Mouse (Mus musculus) embryonic facial prominence, embryonic 11.5 days (tissue): ENCODE data around the gene Prkag3. TPM values are rescaled to one million over a fixed set of nuclear protein-coding genes. Genes with fewer than 3 reads are reported as not detected.

ENCODE experiments used
- ATAC-seq: fragments of 200-750 bp; cut with Nextera tagmentation; replicated peaks from 2 replicates; pipeline ENCODE4 v1.8.0; 2017; ENCODE audit warnings: low read depth; ENCODE audit not compliant: insufficient number of reproducible peaks, low FRiP score, low TSS enrichment
- DNase-seq: peaks from one replicate; pipeline ENCODE4 v3.0.0-alpha.2; 2015; ENCODE audit warnings: low spot score
- H3K27ac ChIP-seq: fragments of 300-500 bp; sonication (generic); replicated peaks from 2 replicates; pipeline ENCODE4 v1.5.1; 2014; ENCODE audit warnings: mild to moderate bottlenecking, low read depth, low read length, control low read depth
- H3K27me3 ChIP-seq: fragments of 300-500 bp; sonication (generic); 2 replicates; pipeline ENCODE4 v1.6.1; 2014; ENCODE audit warnings: mild to moderate bottlenecking, low read length, moderate library complexity, mixed read lengths; ENCODE audit not compliant: control insufficient read depth, insufficient read depth
- H3K36me3 ChIP-seq: fragments of 300-500 bp; sonication (generic); replicated peaks from 2 replicates; pipeline ENCODE4 v1.6.1; 2014; ENCODE audit warnings: low read depth, mild to moderate bottlenecking, low read length, moderate library complexity, mixed read lengths; ENCODE audit not compliant: control insufficient read depth, insufficient read depth
- H3K4me1 ChIP-seq: fragments of 300-500 bp; sonication (generic); 2 replicates; pipeline ENCODE4 v1.6.1; 2014; ENCODE audit warnings: low read length, mixed read lengths; ENCODE audit not compliant: control insufficient read depth, insufficient read depth
- H3K4me2 ChIP-seq: fragments of 300-500 bp; sonication (generic); 2 replicates; pipeline ENCODE4 v1.6.1; 2014; ENCODE audit warnings: low read depth, mild to moderate bottlenecking, control low read depth, low read length, moderate library complexity
- H3K4me3 ChIP-seq: fragments of 300-500 bp; sonication (generic); 2 replicates; pipeline ENCODE4 v1.5.1; 2014; ENCODE audit warnings: low read depth, low read length, control low read depth
- H3K9ac ChIP-seq: fragments of 300-500 bp; sonication (generic); replicated peaks from 2 replicates; pipeline ENCODE4 v1.6.1; 2014; ENCODE audit warnings: mild to moderate bottlenecking, control low read depth, low read length
- H3K9me3 ChIP-seq: fragments of 300-500 bp; sonication (generic); replicated peaks from 2 replicates; pipeline ENCODE4 v1.6.1; 2016; ENCODE audit warnings: mild to moderate bottlenecking, low read length, inconsistent platforms, mixed read lengths; ENCODE audit not compliant: control insufficient read depth
- WGBS: fragments of 180-500 bp; shearing (Covaris S2); extraction: QIAGEN DNeasy Blood & Tissue Kit; methylation state at CpG from one replicate; pipeline ENCODE4 v1.1.7; 2014; 5-methylcytosine and 5-hydroxymethylcytosine counted together
- polyA plus RNA-seq: library from polyadenylated mRNA; unstranded; fragments of >200 nt; fragmentation: Nextera tagmentation; extraction: Ambion mirVana; gene quantifications from 2 replicates; pipeline ENCODE4 v1.2.1, GENCODE M21; 2014

The Prkag3 gene
- polyA plus RNA-seq, 1 experiment from 2014 or later: not detected

DNA sequence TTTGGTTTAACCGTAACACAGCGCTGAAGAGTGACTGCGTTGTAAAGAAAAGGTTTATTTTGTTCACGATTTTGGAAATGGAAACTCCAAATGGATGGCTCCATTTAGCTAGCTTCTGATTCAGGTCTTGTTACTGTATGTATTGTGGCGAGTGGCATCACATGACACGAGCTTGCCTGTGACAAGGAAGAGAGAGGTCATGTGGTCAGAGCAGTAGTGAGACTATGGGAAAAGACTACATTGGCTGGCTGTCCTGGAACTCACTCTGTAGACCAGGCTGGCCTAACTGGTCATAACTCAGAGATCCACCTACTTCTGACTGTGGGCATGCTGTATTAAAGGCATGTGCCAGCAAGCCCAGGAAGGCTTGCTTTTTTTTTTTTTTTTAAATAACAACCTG, 33.1 kb downstream of the Prkag3 start:
- H3K4me3 ChIP-seq: no peak overlapping the region
- H3K4me1 ChIP-seq: no peaks in the 10 kb centered on the region

DNA sequence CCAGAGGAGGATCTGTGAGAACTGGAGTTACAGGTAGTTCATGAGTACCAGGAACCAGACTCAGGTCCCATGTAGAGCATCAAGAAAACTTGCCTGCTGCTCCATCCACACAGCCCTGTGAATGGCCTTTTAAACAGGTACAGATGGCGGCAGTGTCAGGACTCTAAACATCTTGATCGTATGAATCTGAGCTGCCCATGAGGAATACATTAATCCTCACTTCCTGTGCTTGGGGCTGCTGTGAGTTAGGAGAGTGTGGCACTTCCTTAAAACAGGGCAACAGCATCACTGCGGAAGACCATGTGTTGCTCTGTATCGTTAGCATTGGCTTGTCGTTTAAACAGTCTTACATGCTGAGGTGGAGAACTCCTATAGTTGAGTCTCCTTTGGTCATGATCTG, 33.6 kb downstream of the Prkag3 start:
- Histone ChIP-seq H3K27ac (no peak overlapping the region), H3K9me3 (no peaks in the 10 kb centered on the region), H3K36me3 (no peaks in the 10 kb centered on the region), H3K4me2 (no peak overlapping the region), H3K4me1 (no peaks in the 10 kb centered on the region), H3K4me3 (no peak overlapping the region), H3K9ac (no peak overlapping the region), H3K27me3 (no peaks in the 10 kb centered on the region)
- WGBS: 33% methylated on average over 5 of the region's 5 CpGs
- DNase-seq (peak; percentile 91), ATAC-seq (peak; percentile 64; the same call in 1 of the 2 replicates)

More for the DNA sequence above, 33.1 kb downstream of the Prkag3 start:
- Histone ChIP-seq H3K36me3 (no peaks in the 10 kb centered on the region), H3K4me2 (no peak overlapping the region), H3K9me3 (no peaks in the 10 kb centered on the region), H3K9ac (no peak overlapping the region), H3K27ac (no peak overlapping the region), H3K27me3 (no peaks in the 10 kb centered on the region)
- 74% methylated on average over 6 of the region's 6 CpGs for WGBS
- peak; percentile 12 for DNase-seq
- no peak for ATAC-seq

DNA sequence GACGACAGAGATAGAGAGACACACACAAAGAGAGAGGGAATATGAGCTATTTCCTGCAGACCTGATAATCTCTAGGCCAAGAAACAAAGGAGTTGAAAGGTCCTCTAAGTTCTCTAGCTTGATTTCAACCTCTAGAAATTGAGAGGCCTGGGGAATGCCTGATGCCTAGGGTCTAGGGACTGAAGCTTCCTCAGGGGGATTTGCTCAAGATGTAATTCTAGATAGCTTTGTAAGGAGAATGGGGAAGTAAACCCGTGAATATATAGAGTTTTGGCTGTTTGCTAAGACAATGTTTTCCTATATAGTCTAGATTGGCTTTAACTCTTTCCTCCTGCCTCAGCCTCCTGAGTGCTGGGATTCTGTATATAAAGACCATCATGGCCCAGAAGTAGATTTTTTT, 34.1 kb downstream of the Prkag3 start:
- H3K36me3 ChIP-seq: no peaks in the 10 kb centered on the region
- H3K4me2 ChIP-seq: no peak overlapping the region
- H3K4me3 ChIP-seq: no peak overlapping the region
- ATAC-seq (no peak), DNase-seq (peak; percentile 14)
- H3K9ac ChIP-seq: no peak overlapping the region
- WGBS: 23% methylated on average over 2 of the region's 2 CpGs
- H3K9me3 ChIP-seq: no peaks in the 10 kb centered on the region
- no peaks in the 10 kb centered on the region for H3K27me3 ChIP-seq
- H3K27ac ChIP-seq: no peak overlapping the region
- no peaks in the 10 kb centered on the region for H3K4me1 ChIP-seq

DNA sequence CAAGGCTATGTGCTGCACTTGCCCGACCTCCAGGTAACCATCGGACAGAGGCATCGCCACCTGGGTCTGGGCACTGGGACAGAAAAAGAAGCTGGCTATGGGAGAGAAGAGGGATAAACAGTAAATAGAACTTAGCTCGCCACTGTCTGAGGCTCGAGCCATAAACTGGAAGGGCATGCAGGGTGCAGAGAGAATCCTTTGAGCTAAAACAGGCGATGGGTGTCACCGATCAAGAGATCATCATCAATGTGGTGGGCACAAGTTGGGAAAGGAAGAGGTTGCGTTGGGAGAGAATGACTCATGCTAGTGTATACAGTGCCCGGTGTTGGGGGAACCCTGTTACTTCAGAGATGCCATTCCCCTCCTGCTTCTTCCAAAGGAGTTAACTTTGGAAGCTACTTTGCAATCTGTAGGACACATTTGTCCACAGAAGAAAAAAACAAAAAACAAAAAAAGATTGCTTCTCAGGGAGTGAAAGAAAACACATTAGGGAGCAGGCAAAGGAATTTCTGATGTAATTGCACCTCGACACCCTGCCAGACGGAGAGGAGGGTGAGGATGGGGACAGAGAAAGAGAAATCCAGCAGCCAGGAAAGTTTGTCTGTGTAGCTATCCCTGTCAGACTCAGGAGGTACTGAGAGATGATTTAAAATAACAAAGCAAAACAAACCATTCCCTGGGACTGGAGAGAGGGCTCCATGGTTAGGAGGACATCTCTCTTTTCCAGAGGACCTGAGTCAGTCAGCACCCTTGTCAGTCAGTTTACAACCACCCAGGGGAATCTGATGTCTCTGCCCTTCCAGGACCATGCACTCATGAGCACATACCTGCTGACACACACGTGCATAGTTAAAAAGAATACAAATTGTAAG, 34.9 kb downstream of the Prkag3 start:
- WGBS: 28% methylated on average over 12 of the region's 12 CpGs
- Histone ChIP-seq H3K36me3 (no peaks in the 10 kb centered on the region), H3K4me1 (no peaks in the 10 kb centered on the region), H3K4me3 (peak overlapping the region; percentile 37), H3K9ac (peak overlapping the region; percentile 52), H3K27ac (no peak overlapping the region), H3K9me3 (no peaks in the 10 kb centered on the region), H3K4me2 (peak overlapping the region; percentile 72), H3K27me3 (no peaks in the 10 kb centered on the region)
- DNase-seq (no peak), ATAC-seq (no peak)

DNA sequence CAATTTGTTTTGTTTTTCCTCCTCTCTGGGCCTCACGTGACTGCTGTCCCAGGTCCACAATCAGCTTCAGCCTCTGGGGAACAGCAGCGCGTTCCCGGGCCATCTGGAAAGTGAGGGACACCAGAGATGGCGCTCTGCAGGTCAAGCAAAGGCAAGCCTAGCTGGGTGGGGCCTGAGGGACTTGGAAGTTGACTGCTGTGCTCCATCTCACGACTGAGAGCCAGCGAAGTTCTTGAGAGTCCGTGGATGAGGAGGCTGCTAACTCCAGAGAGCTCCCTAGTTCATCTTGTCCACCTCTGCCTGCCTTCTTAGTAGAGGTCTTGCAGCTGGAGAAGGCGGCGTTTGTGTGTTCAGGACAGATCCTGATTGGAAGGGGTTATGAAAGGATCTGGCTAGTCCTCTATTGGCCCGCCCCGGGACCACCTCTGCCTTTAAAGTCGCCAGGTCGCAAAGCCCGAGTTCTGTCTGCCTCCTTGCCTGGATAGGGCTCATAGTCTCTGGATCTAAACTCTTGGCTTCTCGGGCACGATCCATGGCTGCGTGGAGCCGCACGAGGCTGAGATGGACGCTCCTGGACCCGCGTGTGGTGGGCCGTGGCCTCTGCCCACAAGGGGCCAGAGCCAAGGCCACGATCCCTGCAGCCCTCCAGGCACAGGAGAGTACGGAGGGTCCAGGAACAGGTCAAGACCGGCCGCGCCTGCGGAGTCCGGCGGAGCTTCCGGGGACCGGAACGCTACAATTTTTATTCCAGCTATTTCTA, 35.7 kb downstream of the Prkag3 start, which contains the start of gene Cyp27a1:
Cyp27a1 (plus strand) TSS at position 476 of the 760 bp plus-strand sequence.
- under 1% methylated on average over 35 of the region's 35 CpGs for WGBS
- no peaks in the 10 kb centered on the region for H3K4me1 ChIP-seq
- H3K4me3 ChIP-seq: peak within 1 kb of the TSS; percentile 37
- peak within 1 kb of the TSS; percentile 72 for H3K4me2 ChIP-seq
- H3K9ac ChIP-seq: peak within 1 kb of the TSS; percentile 52
- H3K9me3 ChIP-seq: no peaks in the 10 kb centered on the region
- no peak within 1 kb of the TSS for H3K27ac ChIP-seq
- ATAC-seq: peak; percentile 64
- peak; percentile 77 for DNase-seq
- H3K36me3 ChIP-seq: no peaks in the 10 kb centered on the region
- no peaks in the 10 kb centered on the region for H3K27me3 ChIP-seq

DNA sequence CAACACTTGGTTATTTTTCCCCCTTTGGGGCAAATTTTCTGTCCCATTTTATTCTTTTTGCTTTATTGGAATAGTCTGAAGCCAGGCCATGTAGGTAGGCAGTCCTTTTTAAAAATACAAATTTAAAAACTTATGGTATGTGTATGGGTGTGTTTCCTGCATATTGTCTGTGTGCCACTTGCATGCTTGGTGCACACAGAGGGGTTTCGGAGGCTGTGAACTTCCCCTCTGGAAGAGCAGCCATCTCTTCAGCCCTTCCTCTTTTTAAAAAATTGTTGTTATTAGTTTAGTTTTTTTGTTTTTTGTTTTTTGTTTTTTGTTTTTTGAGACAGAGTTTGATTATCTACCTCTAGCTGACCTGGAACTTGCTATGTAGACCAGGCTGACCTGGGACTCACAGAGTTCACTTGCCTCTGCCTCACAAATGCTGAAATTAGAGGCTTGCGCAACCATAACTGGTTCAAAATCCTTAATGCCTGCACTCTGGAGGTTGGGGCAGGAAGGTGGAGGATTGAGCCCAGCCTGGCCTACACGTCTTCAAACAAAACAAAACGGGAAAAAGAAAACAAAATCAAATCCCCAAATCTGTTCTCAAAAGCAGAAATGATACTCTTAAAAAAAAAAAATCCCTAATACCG, 36.4 kb downstream of the Prkag3 start:
- no peaks in the 10 kb centered on the region for H3K27me3 ChIP-seq
- DNase-seq (peak; percentile 8), ATAC-seq (no peak)
- H3K27ac ChIP-seq: no peak overlapping the region
- 39% methylated on average over 5 of the region's 5 CpGs for WGBS
- H3K9ac ChIP-seq: peak overlapping the region; percentile 52
- H3K9me3 ChIP-seq: no peaks in the 10 kb centered on the region
- peak overlapping the region; percentile 37; the same call in 1 of the 2 replicates for H3K4me3 ChIP-seq
- no peaks in the 10 kb centered on the region for H3K36me3 ChIP-seq
- peak overlapping the region; percentile 72 for H3K4me2 ChIP-seq
- H3K4me1 ChIP-seq: no peaks in the 10 kb centered on the region

DNA sequence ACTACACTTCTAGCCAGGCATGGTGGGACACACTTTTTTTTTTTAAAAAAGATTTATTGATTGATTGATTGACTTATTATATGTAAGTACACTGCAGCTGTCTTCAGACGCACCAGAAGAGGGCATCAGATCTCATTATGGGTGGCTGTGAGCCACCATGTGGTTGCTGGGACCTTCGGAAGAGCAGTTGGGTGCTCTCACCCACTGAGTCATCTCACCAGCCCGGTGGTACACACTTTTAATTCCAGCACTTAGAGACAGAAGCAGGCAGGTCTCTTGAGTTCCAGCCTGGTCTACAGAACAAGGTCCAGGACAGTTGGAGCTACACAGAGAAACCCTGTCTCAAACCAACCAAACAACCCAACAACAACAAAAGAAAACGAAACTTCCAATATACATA, 37.0 kb downstream of the Prkag3 start:
- no peak overlapping the region for H3K27ac ChIP-seq
- WGBS: 80% methylated on average over 4 of the region's 4 CpGs
- H3K4me1 ChIP-seq: no peaks in the 10 kb centered on the region
- H3K4me3 ChIP-seq: no peak overlapping the region
- H3K27me3 ChIP-seq: no peaks in the 10 kb centered on the region
- H3K4me2 ChIP-seq: no peak overlapping the region
- H3K36me3 ChIP-seq: no peaks in the 10 kb centered on the region
- no peak overlapping the region for H3K9ac ChIP-seq
- no peak for DNase-seq
- no peaks in the 10 kb centered on the region for H3K9me3 ChIP-seq
- ATAC-seq: no peak
